ENCODE assay signal across 7 mouse cellular contexts in genomic region chr6:143143775-143144273, GRCm38 (mm10). TPM values are rescaled to one million over a fixed set of nuclear protein-coding genes. Genes with fewer than 3 reads are reported as not detected.
DNase-seq lines count a peak whose midpoint lies in the region; ATAC-seq and TF ChIP-seq lines count a peak whose summit lies in the region.

No protein-coding gene starts in this region.

- 14% methylated on average over 19 of the region's 19 CpGs for WGBS in embryonic facial prominence, embryonic 12.5 days
- 20% methylated on average over 19 of the region's 19 CpGs for WGBS in midbrain, postnatal 0 days

- H3K4me3 ChIP-seq in testis, adult 2 months (ENCODE audit: control insufficient read depth, low read depth, low read length), result peak overlapping the region; percentile 75
- H3K4me3 ChIP-seq in embryonic facial prominence, embryonic 12.5 days, result peak overlapping the region; percentile 34
- H3K4me3 ChIP-seq in midbrain, postnatal 0 days (ENCODE audit: low read depth, low read length), result peak overlapping the region; percentile 29

- DNase-seq in testis, postnatal 10 days (ENCODE audit: low spot score), result no peak
- peak; percentile 17 to 18 for DNase-seq in layer of hippocampus, postnatal 10 days (ENCODE audit: low spot score in 2 of 2)
- no peak for DNase-seq in midbrain, postnatal 0 days (ENCODE audit: low spot score)
- DNase-seq in gastrocnemius, postnatal 4 days (ENCODE audit: low spot score in 2 of 2), result no peak
- no peak for DNase-seq in T-cell, adult 2 months (ENCODE audit: low spot score)

- no peaks in the 10 kb centered on the region for H3K36me3 ChIP-seq in testis, adult 2 months (ENCODE audit: control insufficient read depth, insufficient read depth, low read length)
- no peaks in the 10 kb centered on the region for H3K36me3 ChIP-seq in embryonic facial prominence, embryonic 12.5 days
- no peaks in the 10 kb centered on the region for H3K36me3 ChIP-seq in midbrain, postnatal 0 days (ENCODE audit: insufficient read depth, low read length)

- ATAC-seq in embryonic facial prominence, embryonic 12.5 days (ENCODE audit: insufficient number of reproducible peaks, insufficient read depth, low FRiP score, low TSS enrichment), result no peak
- ATAC-seq in midbrain, postnatal 0 days (ENCODE audit: low FRiP score), result no peak

- H3K27me3 ChIP-seq in testis, adult 2 months (ENCODE audit: control insufficient read depth, insufficient read depth, low read length), result no peaks in the 10 kb centered on the region
- H3K27me3 ChIP-seq in embryonic facial prominence, embryonic 12.5 days, result no peaks in the 10 kb centered on the region
- no peaks in the 10 kb centered on the region for H3K27me3 ChIP-seq in midbrain, postnatal 0 days (ENCODE audit: insufficient read depth, low read length)

- no peak for TF ChIP-seq CTCF in testis, adult 2 months (IDR thresholded peaks at IDR 0.05; ENCODE audit: control insufficient read depth, insufficient read depth, insufficient replicate concordance, low read depth, low read length)
- TF ChIP-seq CTCF in midbrain, postnatal 0 days (IDR thresholded peaks at IDR 0.05), result peak; percentile 28; the same call in 1 of the 2 replicates

- no peak for TF ChIP-seq POLR2A in testis, adult 2 months (IDR thresholded peaks at IDR 0.05; ENCODE audit: control insufficient read depth, low read depth, low read length)

- H3K4me2 ChIP-seq in embryonic facial prominence, embryonic 12.5 days (replicated peaks), result peak overlapping the region; percentile 51
- peak overlapping the region; percentile 47 for H3K4me2 ChIP-seq in midbrain, postnatal 0 days (ENCODE audit: low read depth, low read length, poor library complexity, severe bottlenecking)

- no peak overlapping the region for H3K27ac ChIP-seq in testis, adult 2 months (ENCODE audit: control insufficient read depth, insufficient read depth, low read depth, low read length)
- no peak overlapping the region for H3K27ac ChIP-seq in embryonic facial prominence, embryonic 12.5 days
- H3K27ac ChIP-seq in midbrain, postnatal 0 days (ENCODE audit: low read depth, low read length), result no peak overlapping the region

- H3K4me1 ChIP-seq in testis, adult 2 months (ENCODE audit: control insufficient read depth, insufficient read depth, low read length), result peaks cover 3% of the 10 kb centered on the region
- H3K4me1 ChIP-seq in embryonic facial prominence, embryonic 12.5 days, result peaks cover 8% of the 10 kb centered on the region; the same call in 1 of the 2 replicates
- no peaks in the 10 kb centered on the region for H3K4me1 ChIP-seq in midbrain, postnatal 0 days (ENCODE audit: insufficient read depth, low read length)

- H3K9me3 ChIP-seq in embryonic facial prominence, embryonic 12.5 days, result no peaks in the 10 kb centered on the region
- H3K9me3 ChIP-seq in midbrain, postnatal 0 days (ENCODE audit: low read length), result no peaks in the 10 kb centered on the region

- no peak overlapping the region; the same call in 1 of the 2 replicates for H3K9ac ChIP-seq in embryonic facial prominence, embryonic 12.5 days
- peak overlapping the region; percentile 6; the same call in 1 of the 2 replicates for H3K9ac ChIP-seq in midbrain, postnatal 0 days (replicated peaks; ENCODE audit: low read length, poor library complexity, severe bottlenecking)

RNA-seq across cellular contexts. Expression of gene Etnk1, which starts 23.2 kb away (rescaled TPM):
- polyA plus RNA-seq in testis, adult 2 months (2012; rRNA removed), result 48.3 and 52.2 TPM in 2 replicates
- 30.7 TPM in 2 replicates for polyA plus RNA-seq in embryonic facial prominence, embryonic 12.5 days (2016; fragmentation: Nextera tagmentation; extraction: Ambion mirVana)
- total RNA-seq in layer of hippocampus, postnatal 10 days (2021), result 100 to 1,000 TPM; 142 to 157 TPM
- total RNA-seq in midbrain, postnatal 0 days (2014; rRNA removed), result 130 and 162 TPM in 2 replicates
- 34.9 and 40.3 TPM in 2 replicates for polyA plus RNA-seq in midbrain, postnatal 0 days (2015; fragmentation: Nextera tagmentation; extraction: Ambion mirVana)
- total RNA-seq in gastrocnemius, postnatal 4 days (2021), result 10 to 100 TPM; 21.3 to 23.1 TPM

RNA-seq across cellular contexts. Expression of gene C2cd5, which starts 43.9 kb away (rescaled TPM):
- polyA plus RNA-seq in testis, adult 2 months (2012; rRNA removed), result 11.9 and 13.7 TPM in 2 replicates
- 35.9 and 40.6 TPM in 2 replicates for polyA plus RNA-seq in embryonic facial prominence, embryonic 12.5 days (2016; fragmentation: Nextera tagmentation; extraction: Ambion mirVana)
- 10 to 100 TPM; 66.6 to 77.6 TPM for total RNA-seq in layer of hippocampus, postnatal 10 days (2021)
- total RNA-seq in midbrain, postnatal 0 days (2014; rRNA removed), result 41.4 and 44.1 TPM in 2 replicates
- polyA plus RNA-seq in midbrain, postnatal 0 days (2015; fragmentation: Nextera tagmentation; extraction: Ambion mirVana), result 20.1 and 22.9 TPM in 2 replicates
- total RNA-seq in gastrocnemius, postnatal 4 days (2021), result 10 to 100 TPM; 22.8 to 27.9 TPM

Comparison
In these comparisons a context has a peak if more than half of its experiments do, and no peak if none do; other contexts are left out.
1. DNase-seq: peak in layer of hippocampus, postnatal 10 days (2 of 2); none in testis, postnatal 10 days (single experiment), midbrain, postnatal 0 days (single experiment), gastrocnemius, postnatal 4 days (0 of 2) and T-cell, adult 2 months (single experiment).
2. Peak in every context shown above with its lines, with median percentiles within 50 percentile points of each other: H3K4me3 ChIP-seq.